Mouse (Mus musculus) kidney, postnatal 0 days (tissue): Measurements from ENCODE around the gene Ptpn9. TPM values are rescaled to one million over a fixed set of nuclear protein-coding genes. Genes with fewer than 3 reads are reported as not detected.

Experiments
- ATAC-seq: fragments of 200-750 bp; cut with Nextera tagmentation; replicated peaks from 2 replicates; pipeline ENCODE4 v1.8.0; 2017; ENCODE audit warnings: low read depth, moderate number of reproducible peaks, moderate TSS enrichment, moderate library complexity; ENCODE audit not compliant: low FRiP score
- DNase-seq: peaks from one replicate; pipeline ENCODE4 v3.0.0-alpha.2; 2016; ENCODE audit warnings: low spot score
- H3K27ac ChIP-seq: fragments of 300-500 bp; sonication (generic); 2 replicates; pipeline ENCODE4 v1.5.1; 2014; ENCODE audit warnings: mild to moderate bottlenecking
- H3K27me3 ChIP-seq: fragments of 300-500 bp; sonication (generic); 2 replicates; pipeline ENCODE4 v1.6.1; 2014; ENCODE audit warnings: low read length, mixed read lengths; ENCODE audit not compliant: insufficient read depth
- H3K36me3 ChIP-seq: fragments of 300-500 bp; sonication (generic); 2 replicates; pipeline ENCODE4 v1.6.1; 2014; ENCODE audit warnings: low read length, mixed read lengths; ENCODE audit not compliant: insufficient read depth
- H3K4me1 ChIP-seq: fragments of 300-500 bp; sonication (generic); replicated peaks from 2 replicates; pipeline ENCODE4 v1.6.1; 2014; ENCODE audit warnings: antibody characterized with exemption, low read length, mixed read lengths; ENCODE audit not compliant: insufficient read depth
- H3K4me2 ChIP-seq: fragments of 300-500 bp; sonication (generic); 2 replicates; pipeline ENCODE4 v1.6.1; 2014; ENCODE audit warnings: mild to moderate bottlenecking, low read length, moderate library complexity, mixed read lengths
- H3K4me3 ChIP-seq: fragments of 300-500 bp; sonication (generic); replicated peaks from 2 replicates; pipeline ENCODE4 v1.5.1; 2014; ENCODE audit warnings: low read depth, low read length
- H3K9ac ChIP-seq: fragments of 300-500 bp; sonication (generic); 2 replicates; pipeline ENCODE4 v1.6.1; 2014; ENCODE audit warnings: low read depth, low read length
- H3K9me3 ChIP-seq: fragments of 300-500 bp; sonication (generic); replicated peaks from 2 replicates; pipeline ENCODE4 v1.6.1; 2016; ENCODE audit warnings: low read length, inconsistent platforms, mixed read lengths
- CTCF ChIP-seq: IDR thresholded peaks from 2 replicates; pipeline ENCODE4 v1.5.1; 2016; ENCODE audit warnings: antibody characterized with exemption, low read depth, mild to moderate bottlenecking, moderate library complexity
- WGBS: fragments of 180-500 bp; shearing (Covaris S2); extraction: QIAGEN DNeasy Blood & Tissue Kit; methylation state at CpG from one replicate; pipeline ENCODE4 v1.1.7; 2014; 5-methylcytosine and 5-hydroxymethylcytosine counted together
- polyA plus RNA-seq: library from polyadenylated mRNA; unstranded; fragments of >200 nt; fragmentation: Nextera tagmentation; extraction: Ambion mirVana; gene quantifications from 2 replicates; pipeline ENCODE4 v1.2.1, GENCODE M21; 2015

Gene Ptpn9
- polyA plus RNA-seq, 1 experiment from 2014 or later, result 27.5 TPM

GRCm38 (mm10) chr9:57076701-57077660 is 82.3 kb downstream of the Ptpn9 start:
- Histone ChIP-seq H3K36me3 (no peaks in the 10 kb centered on the region), H3K4me1 (peaks cover 2% of the 10 kb centered on the region), H3K9me3 (no peaks in the 10 kb centered on the region), H3K4me2 (peak overlapping the region; percentile 64), H3K9ac (peak overlapping the region; percentile 78), H3K4me3 (peak overlapping the region; percentile 84), H3K27me3 (no peaks in the 10 kb centered on the region), H3K27ac (peak overlapping the region; percentile 98)
- no peak for TF ChIP-seq CTCF
- peak; percentile 21 for ATAC-seq
- under 1% methylated on average over 61 of the region's 72 CpGs for WGBS
- peak; percentile 95 for DNase-seq

- DNase-seq (no peak), ATAC-seq (no peak)
- peaks cover 9% of the 10 kb centered on the region; the same call in 1 of the 2 replicates for H3K36me3 ChIP-seq
- no peak overlapping the region for H3K9ac ChIP-seq
- H3K27me3 ChIP-seq, result no peaks in the 10 kb centered on the region
- H3K4me2 ChIP-seq, result no peak overlapping the region
- no peak for TF ChIP-seq CTCF
- 0 out of 2 replicates have a peak, but pooled peaks cover 2% of the 10 kb centered on the region for H3K4me1 ChIP-seq
- no peak overlapping the region for H3K4me3 ChIP-seq
- H3K9me3 ChIP-seq, result no peaks in the 10 kb centered on the region
- 68% methylated on average over 3 of the region's 3 CpGs for WGBS
- H3K27ac ChIP-seq, result no peak overlapping the region
Measured at GRCm38 (mm10) chr9:57082236-57082635, 87.5 kb downstream of the Ptpn9 start.

Other genes with a start within 250 kb of the Ptpn9 start
- 2.6 and 3.2 TPM in 2 replicates for gene Lingo1, start 198.5 kb upstream of the Ptpn9 start, polyA plus RNA-seq
- 0.11 TPM in 1 of 2 replicates, not detected in the other for gene Odf3l1, start 130.2 kb upstream of the Ptpn9 start, polyA plus RNA-seq
- gene Cspg4, start 129.9 kb upstream of the Ptpn9 start, polyA plus RNA-seq, result 18.1 and 19.8 TPM in 2 replicates
- gene Snx33, start 66.6 kb upstream of the Ptpn9 start, polyA plus RNA-seq, result 8.4 and 8.5 TPM in 2 replicates
- 112 and 123 TPM in 2 replicates for gene Imp3, start 57.4 kb upstream of the Ptpn9 start, polyA plus RNA-seq
- 19.3 and 20.6 TPM in 2 replicates for gene Snupn, start 44.0 kb upstream of the Ptpn9 start, polyA plus RNA-seq
- 18.3 and 21.3 TPM in 2 replicates for gene Sin3a, start 77.1 kb downstream of the Ptpn9 start, polyA plus RNA-seq
- 47.7 and 53.9 TPM in 2 replicates for gene Man2c1, start 135.8 kb downstream of the Ptpn9 start, polyA plus RNA-seq
- 7.7 and 8.1 TPM in 2 replicates for gene Neil1, start 153.4 kb downstream of the Ptpn9 start, polyA plus RNA-seq
- gene Commd4, start 163.4 kb downstream of the Ptpn9 start, polyA plus RNA-seq, result 126 and 133 TPM in 2 replicates
- 0.04 TPM in 1 of 2 replicates, not detected in the other for gene Trcg1, start 241.6 kb downstream of the Ptpn9 start, polyA plus RNA-seq